Mouse (Mus musculus): ENCODE data around the gene Ntf5. TPM values are rescaled to one million over a fixed set of nuclear protein-coding genes. Genes with fewer than 3 reads are reported as not detected.

Ntf5 gene
- polyA plus RNA-seq, 1 experiment from 2014 or later: 3.8 TPM

- Histone ChIP-seq H3K9me3 (ENCODE audit: control insufficient read depth, low read length) (no peaks in the 10 kb centered on the region), H3K9ac (ENCODE audit: low read length) (peak overlapping the region; percentile 51), H3K27me3 (ENCODE audit: control insufficient read depth, insufficient read depth, low read length) (peaks cover 37% of the 10 kb centered on the region), H3K4me3 (ENCODE audit: low read depth, low read length) (peak overlapping the region; percentile 47), H3K4me1 (ENCODE audit: control insufficient read depth, insufficient read depth, low read length) (peaks cover 14% of the 10 kb centered on the region; the same call in 1 of the 2 replicates), H3K36me3 (ENCODE audit: control insufficient read depth, insufficient read depth, low read length) (peaks cover 6% of the 10 kb centered on the region; the same call in 1 of the 2 replicates), H3K4me2 (ENCODE audit: low read depth, severe bottlenecking) (peak overlapping the region; percentile 60), H3K27ac (replicated peaks; ENCODE audit: low read depth, low read length) (no peak overlapping the region)
- DNase-seq (ENCODE audit: low spot score) (no peak), ATAC-seq (ENCODE audit: insufficient number of reproducible peaks, low FRiP score, low TSS enrichment, low read depth) (peak; percentile 23)
- 8% methylated on average over 48 of the region's 52 CpGs for WGBS
Observed at GRCm38 (mm10) chr7:45369836-45370474, 43.5 kb upstream of the Ntf5 start.

- WGBS: 11% methylated on average over 28 of the region's 28 CpGs
- peak; percentile 58 for ATAC-seq (ENCODE audit: insufficient number of reproducible peaks, low FRiP score, low TSS enrichment, low read depth)
Observed at GRCm38 (mm10) chr7:45370475-45371311, 42.8 kb upstream of the Ntf5 start, which contains the start of gene Lin7b. TSS of gene Lin7b (minus strand) at chr7:45370583.

DNA sequence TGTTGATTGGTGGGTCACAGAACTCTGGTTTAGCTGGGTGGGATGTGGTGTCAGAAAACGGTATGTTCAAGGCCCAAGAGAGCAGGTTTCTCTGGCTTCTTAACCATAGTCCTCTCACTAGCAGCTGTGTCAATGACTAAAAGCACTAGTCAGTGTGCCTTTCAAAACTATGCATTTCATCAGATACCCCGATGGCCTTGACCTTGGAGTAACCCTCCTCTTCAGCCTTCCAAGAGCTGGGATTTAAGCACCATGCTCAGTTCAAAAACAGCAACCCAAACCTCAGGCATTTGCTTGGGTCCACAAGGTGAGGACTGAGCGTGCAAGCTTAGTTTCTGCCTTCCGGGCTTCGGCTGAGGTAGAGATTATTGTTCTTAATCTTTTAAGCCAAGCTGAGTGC, 41.1 kb upstream of the Ntf5 start:
- no peak for ATAC-seq (ENCODE audit: insufficient number of reproducible peaks, low FRiP score, low TSS enrichment, low read depth)
- WGBS: 87% methylated on average over 5 of the region's 5 CpGs
- H3K4me1 ChIP-seq (ENCODE audit: control insufficient read depth, insufficient read depth, low read length): 0 out of 2 replicates have a peak, but pooled peaks cover 7% of the 10 kb centered on the region
- no peak for DNase-seq (ENCODE audit: low spot score)
- H3K9ac ChIP-seq (ENCODE audit: low read length): no peak overlapping the region
- H3K4me2 ChIP-seq (ENCODE audit: low read depth, severe bottlenecking): no peak overlapping the region
- H3K4me3 ChIP-seq (ENCODE audit: low read depth, low read length): no peak overlapping the region
- H3K36me3 ChIP-seq (ENCODE audit: control insufficient read depth, insufficient read depth, low read length): peaks cover 21% of the 10 kb centered on the region
- peaks cover 22% of the 10 kb centered on the region for H3K27me3 ChIP-seq (ENCODE audit: control insufficient read depth, insufficient read depth, low read length)
- H3K27ac ChIP-seq (replicated peaks; ENCODE audit: low read depth, low read length): no peak overlapping the region
- H3K9me3 ChIP-seq (ENCODE audit: control insufficient read depth, low read length): no peaks in the 10 kb centered on the region

More at GRCm38 (mm10) chr7:45370475-45371311, 42.8 kb upstream of the Ntf5 start, which contains the start of gene Lin7b:
- DNase-seq (ENCODE audit: low spot score): peak; percentile 92
- Histone ChIP-seq H3K27me3 (ENCODE audit: control insufficient read depth, insufficient read depth, low read length) (peaks cover 30% of the 10 kb centered on the region), H3K36me3 (ENCODE audit: control insufficient read depth, insufficient read depth, low read length) (peaks cover 8% of the 10 kb centered on the region; the same call in 1 of the 2 replicates), H3K4me3 (ENCODE audit: low read depth, low read length) (peak within 1 kb of the TSS; percentile 47), H3K4me2 (ENCODE audit: low read depth, severe bottlenecking) (peak within 1 kb of the TSS; percentile 60), H3K9ac (ENCODE audit: low read length) (peak within 1 kb of the TSS; percentile 51), H3K4me1 (ENCODE audit: control insufficient read depth, insufficient read depth, low read length) (peaks cover 14% of the 10 kb centered on the region; the same call in 1 of the 2 replicates), H3K9me3 (ENCODE audit: control insufficient read depth, low read length) (no peaks in the 10 kb centered on the region), H3K27ac (replicated peaks; ENCODE audit: low read depth, low read length) (no peak within 1 kb of the TSS)

DNA sequence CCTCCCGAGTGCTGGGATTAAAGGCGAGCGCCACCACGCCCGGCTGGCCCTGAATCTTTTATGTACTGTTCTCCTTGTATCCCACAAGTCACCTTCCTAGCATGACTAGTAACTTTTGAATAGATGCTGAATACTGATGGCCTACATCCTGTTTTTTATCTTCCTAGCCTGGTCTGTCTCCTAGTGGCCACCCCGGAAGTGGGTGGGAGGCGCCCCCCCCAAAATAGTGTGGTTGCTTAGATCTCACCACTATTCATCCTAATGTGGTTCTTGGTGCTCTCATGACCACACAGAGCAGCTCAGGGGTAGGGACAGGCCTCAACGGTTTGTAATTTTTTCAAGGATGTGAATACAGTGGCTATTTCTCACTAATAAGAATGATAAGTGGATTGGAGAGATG, 38.9 kb upstream of the Ntf5 start:
- Histone ChIP-seq H3K27ac (replicated peaks; ENCODE audit: low read depth, low read length) (no peak overlapping the region), H3K9ac (ENCODE audit: low read length) (no peak overlapping the region), H3K4me3 (ENCODE audit: low read depth, low read length) (no peak overlapping the region), H3K9me3 (ENCODE audit: control insufficient read depth, low read length) (no peaks in the 10 kb centered on the region), H3K36me3 (ENCODE audit: control insufficient read depth, insufficient read depth, low read length) (peaks cover 34% of the 10 kb centered on the region), H3K4me2 (ENCODE audit: low read depth, severe bottlenecking) (no peak overlapping the region), H3K27me3 (ENCODE audit: control insufficient read depth, insufficient read depth, low read length) (peaks cover 3% of the 10 kb centered on the region; the same call in 1 of the 2 replicates), H3K4me1 (ENCODE audit: control insufficient read depth, insufficient read depth, low read length) (0 out of 2 replicates have a peak, but pooled peaks cover 3% of the 10 kb centered on the region)
- no peak for DNase-seq (ENCODE audit: low spot score)
- no peak for ATAC-seq (ENCODE audit: insufficient number of reproducible peaks, low FRiP score, low TSS enrichment, low read depth)
- WGBS: 96% methylated on average over 8 of the region's 8 CpGs

DNA sequence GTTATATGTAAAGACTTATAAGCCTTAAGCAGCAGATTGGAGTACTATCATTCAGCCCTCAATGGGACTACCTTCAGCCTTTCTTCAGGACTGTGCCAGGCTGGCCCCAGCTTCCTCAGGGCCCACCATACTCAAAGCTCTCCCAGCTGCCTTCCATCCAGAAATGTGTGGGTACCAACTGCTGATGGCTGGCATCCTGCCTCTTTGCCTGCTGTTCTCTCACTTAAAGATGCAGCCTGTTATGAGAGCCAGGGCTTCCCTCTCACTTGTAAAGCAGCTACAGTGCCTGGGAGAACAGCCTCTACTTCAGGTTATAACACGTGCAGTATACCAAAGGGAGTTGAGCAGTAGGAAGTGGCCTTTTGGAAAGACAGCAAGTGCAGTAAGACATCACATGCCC, 37.4 kb upstream of the Ntf5 start:
- DNase-seq (ENCODE audit: low spot score) (no peak), ATAC-seq (ENCODE audit: insufficient number of reproducible peaks, low FRiP score, low TSS enrichment, low read depth) (no peak)
- WGBS: 93% methylated on average over 1 of the region's 1 CpGs
- Histone ChIP-seq H3K4me1 (ENCODE audit: control insufficient read depth, insufficient read depth, low read length) (no peaks in the 10 kb centered on the region), H3K4me3 (ENCODE audit: low read depth, low read length) (no peak overlapping the region), H3K36me3 (ENCODE audit: control insufficient read depth, insufficient read depth, low read length) (peaks cover 47% of the 10 kb centered on the region), H3K27me3 (ENCODE audit: control insufficient read depth, insufficient read depth, low read length) (no peaks in the 10 kb centered on the region), H3K27ac (replicated peaks; ENCODE audit: low read depth, low read length) (no peak overlapping the region), H3K9me3 (ENCODE audit: control insufficient read depth, low read length) (no peaks in the 10 kb centered on the region), H3K4me2 (ENCODE audit: low read depth, severe bottlenecking) (no peak overlapping the region), H3K9ac (ENCODE audit: low read length) (no peak overlapping the region)

DNA sequence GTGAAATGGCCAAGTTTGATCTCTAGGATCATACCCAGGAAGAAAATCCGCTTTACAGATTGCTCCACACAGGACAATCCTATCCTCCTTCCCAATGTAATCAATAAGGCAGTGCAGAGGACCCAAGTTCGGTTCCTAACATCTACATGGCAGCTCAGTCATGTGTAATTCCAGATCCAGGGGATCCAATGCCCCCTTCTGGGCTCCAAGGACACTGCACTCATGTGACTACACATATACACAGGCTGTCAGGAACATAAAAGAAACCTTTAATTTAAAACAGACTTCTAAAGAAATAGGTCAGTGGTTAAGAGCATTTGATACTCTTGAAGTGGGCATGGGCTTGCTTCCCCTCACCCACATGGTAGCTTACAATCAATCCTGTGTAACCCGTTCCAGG, 27.4 kb upstream of the Ntf5 start:
- 81% methylated on average over 3 of the region's 3 CpGs for WGBS
- ATAC-seq (ENCODE audit: insufficient number of reproducible peaks, low FRiP score, low TSS enrichment, low read depth): no peak
- H3K27me3 ChIP-seq (ENCODE audit: control insufficient read depth, insufficient read depth, low read length): no peaks in the 10 kb centered on the region

DNA sequence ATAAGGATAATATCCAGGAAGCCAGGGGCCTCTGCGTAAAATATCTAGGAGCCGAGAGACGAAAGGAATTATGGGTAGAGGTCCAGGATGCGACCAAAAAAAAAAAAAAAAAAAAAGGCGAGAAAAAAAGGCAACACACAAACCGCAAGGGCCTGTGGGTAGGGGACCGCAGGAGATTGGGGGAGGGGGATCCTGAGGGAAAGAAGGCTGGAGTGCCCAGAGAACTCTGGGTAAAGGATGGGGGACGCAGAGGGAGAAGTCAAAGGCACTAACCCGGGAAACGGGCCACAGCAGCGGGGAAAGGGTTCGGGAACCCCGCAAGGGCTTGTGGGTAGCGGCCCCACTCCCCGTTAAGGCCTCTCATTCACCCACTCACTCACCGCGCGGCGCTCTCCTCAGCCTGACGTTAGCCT, 18.4 kb upstream of the Ntf5 start:
- WGBS: under 1% methylated on average over 19 of the region's 20 CpGs
- Histone ChIP-seq H3K9ac (ENCODE audit: low read length) (peak overlapping the region; percentile 90), H3K27ac (replicated peaks; ENCODE audit: low read depth, low read length) (peak overlapping the region; percentile 99), H3K4me2 (ENCODE audit: low read depth, severe bottlenecking) (peak overlapping the region; percentile 90), H3K4me1 (ENCODE audit: control insufficient read depth, insufficient read depth, low read length) (peaks cover 15% of the 10 kb centered on the region), H3K9me3 (ENCODE audit: control insufficient read depth, low read length) (no peaks in the 10 kb centered on the region), H3K27me3 (ENCODE audit: control insufficient read depth, insufficient read depth, low read length) (no peaks in the 10 kb centered on the region), H3K4me3 (ENCODE audit: low read depth, low read length) (peak overlapping the region; percentile 88), H3K36me3 (ENCODE audit: control insufficient read depth, insufficient read depth, low read length) (peaks cover 17% of the 10 kb centered on the region)
- DNase-seq (ENCODE audit: low spot score) (no peak), ATAC-seq (ENCODE audit: insufficient number of reproducible peaks, low FRiP score, low TSS enrichment, low read depth) (peak; percentile 78)

More for the DNA sequence above, 27.4 kb upstream of the Ntf5 start:
- Histone ChIP-seq H3K9me3 (ENCODE audit: control insufficient read depth, low read length) (no peaks in the 10 kb centered on the region), H3K4me3 (ENCODE audit: low read depth, low read length) (no peak overlapping the region), H3K27ac (replicated peaks; ENCODE audit: low read depth, low read length) (no peak overlapping the region), H3K4me2 (ENCODE audit: low read depth, severe bottlenecking) (no peak overlapping the region), H3K36me3 (ENCODE audit: control insufficient read depth, insufficient read depth, low read length) (peaks cover 72% of the 10 kb centered on the region), H3K4me1 (ENCODE audit: control insufficient read depth, insufficient read depth, low read length) (no peaks in the 10 kb centered on the region), H3K9ac (ENCODE audit: low read length) (no peak overlapping the region)
- DNase-seq (ENCODE audit: low spot score): peak; percentile 36

GRCm38 (mm10) chr7:45395578-45396336, 17.7 kb upstream of the Ntf5 start, which contains the start of gene Snrnp70:
TSS of gene Snrnp70 (minus strand) at chr7:45395742.
- WGBS: under 1% methylated on average over 60 of the region's 60 CpGs
- DNase-seq (ENCODE audit: low spot score): peak; percentile 100
- H3K27me3 ChIP-seq (ENCODE audit: control insufficient read depth, insufficient read depth, low read length): no peaks in the 10 kb centered on the region
- peak within 1 kb of the TSS; percentile 88 for H3K4me3 ChIP-seq (ENCODE audit: low read depth, low read length)
- H3K4me1 ChIP-seq (ENCODE audit: control insufficient read depth, insufficient read depth, low read length): peaks cover 15% of the 10 kb centered on the region
- no peaks in the 10 kb centered on the region for H3K9me3 ChIP-seq (ENCODE audit: control insufficient read depth, low read length)
- H3K27ac ChIP-seq (replicated peaks; ENCODE audit: low read depth, low read length): peak within 1 kb of the TSS; percentile 99
- peak within 1 kb of the TSS; percentile 90 for H3K4me2 ChIP-seq (ENCODE audit: low read depth, severe bottlenecking)
- peak; percentile 94 for ATAC-seq (ENCODE audit: insufficient number of reproducible peaks, low FRiP score, low TSS enrichment, low read depth)
- H3K36me3 ChIP-seq (ENCODE audit: control insufficient read depth, insufficient read depth, low read length): peaks cover 12% of the 10 kb centered on the region; the same call in 1 of the 2 replicates
- peak within 1 kb of the TSS; percentile 90 for H3K9ac ChIP-seq (ENCODE audit: low read length)
